Mouse (Mus musculus): ENCODE results near the gene Bcas3.

DNA sequence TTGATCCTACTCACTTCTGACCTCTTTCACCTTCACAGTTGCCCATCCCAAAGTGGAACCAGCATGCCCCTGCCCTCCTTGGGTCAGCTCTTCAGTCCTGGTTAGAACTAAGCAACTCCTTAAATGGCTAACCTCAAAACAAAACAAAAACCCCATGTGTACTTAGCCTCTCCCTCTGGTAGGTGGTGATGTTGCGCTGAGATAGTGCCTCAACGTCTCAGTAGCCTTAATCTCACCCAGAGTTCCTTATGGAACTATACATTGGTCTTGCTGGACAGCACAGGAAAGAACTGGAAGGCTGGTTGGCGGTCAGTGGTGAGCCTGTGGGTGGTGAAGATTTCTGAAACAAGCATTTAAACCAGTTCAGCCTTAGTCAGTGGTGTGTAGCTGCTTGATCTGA lies 149.1 kb downstream of the Bcas3 start:
- TF ChIP-seq CTCF (IDR thresholded peaks at IDR 0.05; ENCODE audit: low read depth, low read length) (no peak), POLR2A (IDR thresholded peaks at IDR 0.05; ENCODE audit: borderline replicate concordance, low read depth, low read length) (no peak)
